Mouse (Mus musculus) thymus, postnatal 4 days (tissue): ENCODE data around the gene Ddx3y.

ENCODE experiments used
- DNase-seq: peaks from one replicate; pipeline ENCODE4 v3.0.0; 2021

Ddx3y gene

DNA sequence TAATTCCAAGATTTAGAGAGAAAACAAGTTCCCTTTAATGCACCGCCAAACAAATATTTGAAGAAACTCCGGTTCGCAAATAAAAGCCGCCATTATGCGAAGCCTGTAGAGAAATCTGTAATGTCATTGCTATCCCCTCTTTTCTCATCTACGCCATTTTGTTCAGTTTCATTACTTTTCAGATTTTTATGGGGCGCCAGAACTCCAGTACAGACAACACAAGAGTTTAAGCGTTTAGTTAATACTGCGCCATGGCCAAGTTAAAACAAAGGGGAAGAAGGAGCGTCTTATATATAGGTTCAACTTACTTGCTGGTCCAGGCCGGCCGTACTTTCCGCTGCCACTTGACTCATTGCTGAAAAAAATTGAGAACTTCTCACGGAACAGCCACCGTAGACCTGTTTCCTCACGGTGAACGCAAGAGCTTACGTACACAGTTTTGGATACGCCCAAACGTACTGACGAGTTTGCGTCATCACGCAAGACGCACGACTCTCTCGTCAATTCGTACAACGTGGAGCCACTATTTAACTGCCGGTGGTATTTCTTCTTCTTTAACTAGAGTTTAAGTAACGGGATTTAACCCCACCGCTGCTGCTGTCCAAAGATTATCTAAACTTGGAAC lies at the start of gene Ddx3y:
Gene Ddx3y, minus strand, starts transcription at position 459 of the 625 bp plus-strand sequence.
- DNase-seq: peak; percentile 74

- no peak for DNase-seq
Observed at GRCm38 (mm10) chrY:1293708-1294107, 7.3 kb upstream of the Ddx3y start.

- peak; percentile 25 for DNase-seq
Observed at GRCm38 (mm10) chrY:1285735-1286134, 694 bp downstream of the Ddx3y start.

DNA sequence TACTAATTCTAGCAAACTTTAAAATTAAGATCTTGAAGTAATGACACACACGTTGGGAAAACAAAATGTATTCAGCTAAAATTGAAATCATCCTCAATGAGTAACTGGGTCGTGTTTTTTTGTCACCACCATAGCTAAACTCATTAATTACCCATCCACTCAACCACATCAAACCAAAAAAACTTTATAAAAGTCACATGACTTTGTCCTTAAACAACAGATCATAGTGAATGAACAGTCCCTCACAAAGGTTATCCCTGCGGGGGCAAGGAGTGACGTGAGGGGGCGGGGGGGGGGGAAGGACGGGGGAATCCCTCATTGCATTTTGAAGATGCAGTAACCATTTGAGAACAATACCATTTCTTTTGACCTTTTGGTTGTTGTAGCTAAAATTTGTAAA lies 40.3 kb downstream of the Ddx3y start:
- DNase-seq: no peak

DNA sequence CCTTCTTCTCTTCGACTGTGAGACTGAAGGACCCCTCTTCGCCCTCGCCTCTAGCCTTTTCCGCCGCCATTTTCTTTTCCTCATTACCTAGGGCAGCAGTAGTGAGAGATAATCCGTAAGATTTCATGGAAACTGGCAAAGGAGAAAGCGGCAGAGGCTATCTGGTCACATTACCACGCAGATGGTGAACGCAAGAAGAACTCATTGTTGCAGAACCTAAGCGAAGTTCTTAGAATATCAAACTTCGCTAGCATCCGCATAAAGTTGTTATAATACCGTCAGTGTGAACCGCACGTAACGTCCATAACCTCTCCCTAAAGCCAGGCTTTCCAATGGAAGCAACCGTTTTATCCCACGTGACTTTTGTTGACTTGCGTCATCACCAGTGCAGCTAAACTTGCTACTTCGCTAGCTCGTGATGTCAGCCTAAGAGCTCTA lies 41.0 kb downstream of the Ddx3y start, which contains the start of gene Uty:
Gene Uty, minus strand, starts transcription at position 334 of the 438 bp plus-strand sequence.
- peak; percentile 52 for DNase-seq

DNA sequence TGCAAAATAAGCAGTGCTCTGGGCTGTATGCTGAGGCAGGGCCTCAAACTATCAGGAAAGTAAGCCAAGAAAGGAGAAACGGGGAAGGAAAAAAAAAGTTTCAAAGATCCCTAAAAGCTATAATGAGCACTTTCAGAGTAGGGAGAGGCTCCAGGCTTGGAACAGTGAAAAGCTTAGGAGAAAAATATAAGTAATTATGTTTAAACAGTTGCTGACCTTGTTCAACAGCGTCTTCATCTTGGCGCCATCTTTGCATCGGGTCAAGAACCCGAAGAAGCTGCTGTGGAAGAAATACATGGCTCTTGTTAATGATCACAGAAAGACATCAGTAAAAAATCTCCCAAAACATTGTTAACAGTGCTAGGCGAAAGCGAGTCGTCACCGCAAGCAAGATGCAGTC lies 41.5 kb downstream of the Ddx3y start:
- DNase-seq: no peak

GRCm38 (mm10) chrY:1244421-1244820 lies 42.0 kb downstream of the Ddx3y start:
- DNase-seq: no peak

GRCm38 (mm10) chrY:1220001-1220400 lies 66.4 kb downstream of the Ddx3y start:
- peak; percentile 55 for DNase-seq
